Mouse (Mus musculus) embryo, embryonic 10 days (tissue): Measurements from ENCODE around the gene Gjb3.

Experiments
- DNase-seq: peaks from one replicate; pipeline ENCODE4 v3.0.0-alpha.2; 2015; ENCODE audit warnings: low spot score

Gene Gjb3

DNA sequence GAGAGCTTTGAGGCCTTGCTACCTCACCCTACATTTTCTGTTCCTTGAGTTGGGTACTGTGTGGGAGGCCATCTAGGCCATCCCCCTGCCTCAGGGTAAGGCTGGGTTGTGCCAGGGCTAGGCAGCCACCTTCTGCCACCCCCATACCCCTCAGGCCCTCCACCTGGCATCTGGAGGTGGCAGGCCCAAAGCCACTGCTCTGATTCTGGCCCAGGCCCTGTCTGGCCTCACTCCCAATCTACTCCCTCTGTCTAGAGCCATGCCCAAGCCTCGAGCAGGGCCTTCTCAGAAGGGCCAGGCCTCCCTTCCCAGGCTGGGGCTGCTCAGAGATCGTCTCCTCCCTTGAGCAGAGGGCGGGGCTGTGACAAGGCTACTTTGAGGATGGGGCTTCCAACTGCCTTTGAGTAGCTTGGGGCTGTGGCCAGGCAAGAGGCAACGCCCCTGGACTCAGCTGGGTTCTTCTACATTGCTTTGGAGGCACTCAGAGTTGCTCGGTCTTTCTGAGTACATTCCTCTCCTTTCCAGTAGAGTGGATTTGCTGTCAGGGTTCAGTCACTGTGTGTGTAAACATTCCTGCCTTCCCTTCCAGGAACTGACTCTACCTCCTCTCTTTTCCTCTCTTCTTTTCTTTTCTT, 4.3 kb upstream of the Gjb3 start:
- no peak for DNase-seq

DNA sequence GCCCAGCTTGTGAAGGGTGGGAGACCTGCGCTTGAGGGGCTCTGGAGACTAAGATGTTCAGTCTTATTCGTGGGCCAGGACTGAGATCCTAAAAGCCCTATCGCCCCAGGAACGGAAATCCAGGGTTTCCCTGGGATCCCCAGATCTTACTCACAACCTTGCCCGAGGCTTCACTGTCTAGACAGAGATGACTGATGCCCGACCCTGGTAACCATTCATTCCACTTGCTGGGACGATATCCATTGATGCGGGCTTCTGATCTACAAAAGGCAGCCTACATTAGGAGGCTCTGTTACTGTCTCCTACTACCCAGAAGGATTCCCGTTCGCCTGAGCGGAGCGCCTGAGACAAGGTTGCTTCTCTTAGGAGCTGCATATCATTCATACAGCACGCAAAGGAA, 527 bp upstream of the Gjb3 start:
- DNase-seq: peak; percentile 22

- no peak for DNase-seq
Measured at GRCm38 (mm10) chr4:127329751-127330150, 893 bp downstream of the Gjb3 start.

DNA sequence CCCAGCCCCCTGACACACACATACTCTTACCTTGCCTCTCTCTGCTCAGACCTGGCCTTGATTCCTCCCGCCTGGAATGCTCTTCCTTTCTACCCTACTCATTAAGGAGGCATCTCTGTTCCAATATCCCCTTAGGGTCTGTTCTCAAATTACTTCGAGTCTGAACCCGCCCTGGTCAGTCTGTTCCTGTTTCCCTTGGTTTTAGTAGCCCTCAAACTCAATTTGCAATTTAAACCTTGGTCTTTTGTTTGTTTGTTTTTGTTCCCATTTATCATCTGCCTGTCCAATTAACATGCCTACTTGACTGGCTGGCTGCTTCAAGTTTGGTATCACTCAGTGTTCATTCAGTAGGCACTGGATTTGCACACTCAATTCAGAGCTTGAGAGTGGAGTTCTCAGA, 1.6 kb downstream of the Gjb3 start:
- DNase-seq: peak; percentile 51

DNA sequence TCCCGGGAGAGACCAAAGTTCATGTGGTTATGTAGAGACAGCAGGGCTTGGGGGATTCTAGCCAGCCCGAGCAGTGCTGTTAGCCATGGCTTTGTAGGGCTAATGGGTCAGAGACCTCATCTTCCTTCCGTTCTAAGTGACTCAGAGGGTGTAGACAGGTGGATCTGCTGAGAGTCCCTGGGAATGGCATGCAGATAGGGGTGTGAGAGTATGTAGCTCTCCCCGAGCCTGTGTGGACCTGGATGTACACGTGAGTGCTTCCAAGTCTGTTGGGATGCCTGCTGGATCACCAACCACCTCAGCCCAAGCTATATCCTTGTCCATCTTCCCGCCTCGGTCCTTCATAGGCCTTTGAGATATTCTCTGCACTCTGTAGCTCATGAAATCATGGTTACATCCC, 2.3 kb downstream of the Gjb3 start:
- no peak for DNase-seq

- DNase-seq: no peak
Measured at GRCm38 (mm10) chr4:127327749-127328148, 2.9 kb downstream of the Gjb3 start.

DNA sequence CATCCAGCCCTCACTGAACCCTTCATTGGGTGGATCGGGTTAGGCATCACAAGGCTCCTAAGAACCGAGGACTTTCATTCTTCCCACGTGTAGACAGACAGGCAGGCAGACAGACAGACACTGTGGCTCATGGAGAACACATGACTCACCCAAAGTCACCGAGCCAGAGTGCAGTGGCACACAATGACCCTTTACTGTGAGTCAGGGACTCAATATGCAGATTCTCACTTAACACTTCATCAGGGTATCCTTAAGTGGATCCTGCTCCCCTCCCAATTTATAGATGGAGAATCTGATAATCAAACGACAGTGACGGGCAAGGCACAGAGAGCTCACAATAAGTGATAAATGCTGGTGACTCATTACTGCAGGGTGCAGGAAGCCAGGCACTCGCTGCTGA, 3.4 kb downstream of the Gjb3 start:
- no peak for DNase-seq

DNA sequence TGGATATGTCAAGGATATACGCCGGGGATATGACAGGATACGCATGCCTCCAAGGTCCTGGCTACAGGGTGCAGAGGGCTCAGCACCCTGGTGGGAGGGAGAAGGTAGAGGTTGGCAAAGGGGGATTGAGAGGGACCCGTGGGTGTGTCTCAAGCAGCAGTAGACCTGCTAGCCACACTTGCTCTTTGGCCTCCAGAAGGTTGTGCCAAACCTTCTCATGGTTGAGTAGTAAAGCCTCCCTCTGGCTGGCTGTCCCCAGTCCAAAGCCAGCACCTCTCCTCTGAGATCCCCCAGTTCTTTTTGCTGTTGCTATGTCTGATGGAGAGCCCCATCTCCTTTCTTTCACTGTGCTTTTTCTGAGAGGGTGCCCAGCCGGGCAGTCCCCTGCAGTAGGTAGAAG, 5.4 kb downstream of the Gjb3 start:
- no peak for DNase-seq

- DNase-seq: peak; percentile 93
Measured at GRCm38 (mm10) chr4:127324759-127325158, 5.9 kb downstream of the Gjb3 start.

- no peak for DNase-seq
Measured at GRCm38 (mm10) chr4:127324296-127324695, 6.3 kb downstream of the Gjb3 start.

GRCm38 (mm10) chr4:127323651-127324050, 7.0 kb downstream of the Gjb3 start:
- DNase-seq: no peak

GRCm38 (mm10) chr4:127319613-127320012, 11.0 kb downstream of the Gjb3 start:
- DNase-seq: peak; percentile 95

- DNase-seq: no peak
Measured at GRCm38 (mm10) chr4:127317143-127317542, 13.5 kb downstream of the Gjb3 start.

DNA sequence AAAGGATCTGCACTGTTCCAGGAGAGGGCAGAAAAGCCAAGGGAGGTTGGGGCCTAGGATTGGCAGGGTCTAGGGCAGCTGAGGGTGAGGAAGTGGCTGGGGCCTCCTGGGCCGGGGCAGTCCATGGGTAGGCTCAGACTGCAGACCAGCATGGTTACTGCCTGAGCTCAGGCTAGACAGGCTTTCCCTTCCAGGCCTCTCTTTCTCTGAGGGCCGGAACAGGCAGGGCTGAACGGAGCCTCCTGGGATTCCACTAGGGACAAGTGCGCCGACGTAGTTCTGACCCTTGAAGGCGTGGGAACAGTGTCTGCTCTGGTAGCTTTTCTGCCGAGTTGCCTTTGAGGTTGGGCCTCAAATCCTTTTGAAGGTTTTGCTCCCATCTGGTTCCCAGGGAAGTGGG, 14.9 kb downstream of the Gjb3 start:
- DNase-seq: no peak

DNA sequence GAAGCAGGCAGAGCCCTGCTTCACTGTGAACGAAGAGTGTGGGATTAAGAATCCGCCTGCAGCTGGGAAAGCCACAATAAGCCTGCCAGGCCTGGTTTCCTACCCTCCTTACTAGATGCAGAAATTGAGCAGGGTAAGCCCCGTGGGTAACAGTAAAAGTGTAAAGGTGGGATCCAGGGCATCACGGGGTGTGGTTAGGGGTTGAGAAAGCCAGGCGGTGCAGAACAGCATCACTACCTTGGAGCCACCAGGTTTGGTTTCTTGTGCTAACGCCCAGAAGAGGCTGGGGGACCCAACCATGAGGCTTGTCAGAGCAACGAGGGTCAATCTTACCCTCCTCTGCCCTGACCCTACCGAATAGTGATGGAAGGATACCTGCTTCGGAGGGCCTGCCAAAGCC, 16.1 kb downstream of the Gjb3 start:
- no peak for DNase-seq

DNA sequence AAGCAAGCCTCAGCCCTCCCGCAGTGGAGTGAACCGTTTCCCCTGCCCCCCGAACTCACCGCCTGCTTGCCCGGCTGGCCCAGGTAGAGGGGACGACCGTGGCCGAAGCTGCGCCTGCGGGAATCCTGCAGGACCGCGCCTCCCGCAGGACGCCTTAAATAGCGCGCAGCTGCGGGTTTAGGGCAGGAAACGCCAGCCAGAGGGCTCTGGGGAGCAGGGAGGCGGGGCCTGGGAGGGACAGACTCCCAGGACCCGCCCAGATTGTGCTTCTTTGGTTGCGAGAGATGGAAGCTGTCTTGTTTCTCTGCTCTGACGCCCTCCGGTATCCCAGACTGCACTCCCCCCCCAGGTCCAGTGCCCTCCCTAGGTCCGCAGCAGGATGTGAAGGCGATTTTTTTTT, 16.8 kb downstream of the Gjb3 start, which contains the start of gene Gja4:
Gja4 (minus strand) TSS at position 179 of the 400 bp plus-strand sequence.
- peak; percentile 89 for DNase-seq

- DNase-seq: no peak
Measured at GRCm38 (mm10) chr4:127312349-127312748, 18.3 kb downstream of the Gjb3 start.

- DNase-seq: no peak
Measured at GRCm38 (mm10) chr4:127311561-127311960, 19.1 kb downstream of the Gjb3 start.

GRCm38 (mm10) chr4:127306915-127307314, 23.7 kb downstream of the Gjb3 start:
- no peak for DNase-seq

DNA sequence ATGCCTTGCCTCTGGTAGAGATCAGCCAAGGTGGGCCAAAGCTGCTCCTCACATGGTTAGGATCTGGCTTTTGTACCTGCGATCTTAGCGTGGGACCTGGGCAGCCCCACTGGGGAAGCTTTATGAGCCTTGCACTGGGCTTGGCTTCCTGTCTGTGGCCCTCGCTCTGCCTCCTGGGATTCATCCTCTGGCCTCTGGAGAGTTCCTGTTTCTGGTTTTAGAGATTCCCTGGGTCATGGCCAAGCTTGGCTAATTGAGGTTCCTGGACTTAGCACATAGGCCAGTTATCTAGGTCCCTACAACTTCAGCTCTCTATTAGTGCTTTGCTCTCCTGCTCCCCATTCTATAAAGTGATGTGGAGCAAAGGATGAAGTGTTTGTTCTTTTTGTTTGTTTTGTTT, 26.8 kb downstream of the Gjb3 start:
- no peak for DNase-seq

- no peak for DNase-seq
Measured at GRCm38 (mm10) chr4:127300503-127300902, 30.1 kb downstream of the Gjb3 start.

DNA sequence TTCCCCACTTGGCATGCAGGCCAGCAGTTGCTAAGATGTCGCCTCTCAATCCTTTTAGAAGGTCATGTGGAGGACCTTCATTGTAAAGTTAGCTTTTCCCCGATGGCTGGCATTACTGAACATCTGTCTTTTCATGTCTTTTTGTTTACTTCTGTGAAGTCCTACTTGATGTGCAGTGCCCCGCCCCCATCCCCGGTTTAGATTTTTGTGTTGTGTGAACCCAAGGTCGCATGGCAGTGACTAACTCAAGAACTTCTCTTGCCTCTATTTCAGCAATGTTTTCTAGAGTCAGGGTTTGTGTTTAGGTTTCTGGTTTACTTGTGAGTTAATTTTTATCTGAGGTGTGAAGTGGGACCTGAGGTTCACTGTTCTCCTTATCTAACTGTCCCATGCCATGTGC, 38.0 kb downstream of the Gjb3 start:
- DNase-seq: no peak

- DNase-seq: no peak
Measured at GRCm38 (mm10) chr4:127289039-127289548, 41.5 kb downstream of the Gjb3 start.

DNA sequence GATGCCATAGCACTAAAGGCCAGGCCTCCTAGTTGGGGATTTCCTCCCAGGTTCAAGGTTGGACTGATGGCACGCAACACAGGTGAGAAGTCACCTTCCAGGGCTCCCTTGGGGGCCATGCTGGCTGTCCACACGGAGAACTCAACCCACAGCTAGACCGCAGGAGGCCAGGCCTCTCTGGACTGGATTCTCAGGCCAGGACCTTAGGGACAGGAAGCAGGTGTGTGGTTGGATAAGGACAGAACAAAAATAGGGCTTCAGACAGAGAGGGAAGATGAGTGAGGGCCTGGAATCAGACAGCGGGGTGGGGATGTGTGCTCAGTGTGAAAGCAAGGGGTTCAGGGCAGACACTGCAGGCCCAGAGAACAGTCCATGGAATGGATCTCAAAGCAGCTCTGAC, 43.7 kb downstream of the Gjb3 start:
- DNase-seq: no peak
